Mouse (Mus musculus) CH12.LX (cell line): Measurements from ENCODE around the gene Kcnh2. TPM values are rescaled to one million over a fixed set of nuclear protein-coding genes. Genes with fewer than 3 reads are reported as not detected.

Experiments used
- DNase-seq: peaks from one replicate; pipeline ENCODE4 v3.0.0-alpha.2; 2013; ENCODE audit errors: extremely low read depth
- H3K27ac ChIP-seq: 2 replicates; pipeline ENCODE4 v1.5.1; 2012; ENCODE audit warnings: low read depth, mild to moderate bottlenecking, control low read depth, moderate library complexity; ENCODE audit not compliant: insufficient read depth
- H3K27me3 ChIP-seq: replicated peaks from 2 replicates; pipeline ENCODE3; 2012; ENCODE audit warnings: inconsistent platforms
- H3K36me3 ChIP-seq, 2 experiments: replicated peaks in 1 of 2; 2 replicates each; pipeline versions ENCODE3 to v1.6.1; 2012; ENCODE audit warnings: inconsistent platforms in 1 of 2, low read length in 1 of 2, mild to moderate bottlenecking in 1 of 2, mixed read lengths in 1 of 2, moderate library complexity in 1 of 2; ENCODE audit not compliant: control insufficient read depth in 1 of 2, insufficient read depth in 1 of 2
- H3K4me1 ChIP-seq, 2 experiments: 2 replicates each; pipeline ENCODE4 v1.6.1; 2012; ENCODE audit warnings: inconsistent platforms in 1 of 2, moderate library complexity in 1 of 2; ENCODE audit not compliant: insufficient read depth in 2 of 2, control insufficient read depth in 1 of 2
- H3K4me2 ChIP-seq: 2 replicates; pipeline ENCODE4 v1.6.1; 2012; ENCODE audit warnings: low read depth, mild to moderate bottlenecking, control low read depth; ENCODE audit not compliant: poor library complexity, insufficient read depth, severe bottlenecking
- H3K4me3 ChIP-seq, 3 experiments: fragments of 150-350 bp in 1 of 3; sonication (generic) in 1 of 3; replicated peaks in 1 of 3; 2 replicates each; pipeline versions ENCODE3 to v1.5.1; 2011 to 2012; ENCODE audit warnings: low read depth in 2 of 3, low read length in 2 of 3, mild to moderate bottlenecking in 2 of 3, moderate library complexity in 2 of 3, control low read depth in 1 of 3, improper control_type of control experiment in 1 of 3, inconsistent platforms in 1 of 3, mixed read lengths in 1 of 3; ENCODE audit not compliant: poor library complexity in 1 of 3
- H3K79me2 ChIP-seq: replicated peaks from 2 replicates; pipeline ENCODE4 v1.6.1; 2012; ENCODE audit warnings: mild to moderate bottlenecking, moderate library complexity; ENCODE audit not compliant: control insufficient read depth, poor library complexity, insufficient read depth, severe bottlenecking; ENCODE audit errors: extremely low read depth
- H3K9ac ChIP-seq: 2 replicates; pipeline ENCODE4 v1.6.1; 2012; ENCODE audit warnings: low read depth, mild to moderate bottlenecking, control low read depth, moderate library complexity; ENCODE audit not compliant: insufficient read depth
- H3K9me3 ChIP-seq: replicated peaks from 2 replicates; pipeline ENCODE3; 2012; ENCODE audit warnings: low read length, inconsistent platforms, mixed read lengths
- BHLHE40 ChIP-seq: IDR thresholded peaks from 2 replicates; pipeline ENCODE4 v1.6.1; 2011; ENCODE audit warnings: mild to moderate bottlenecking, low read depth, low read length, improper control_type of control experiment
- CHD1 ChIP-seq: IDR thresholded peaks from 2 replicates; pipeline ENCODE4 v1.6.1; 2012; ENCODE audit warnings: low read depth, low read length, improper control_type of control experiment, inconsistent platforms
- CHD2 ChIP-seq: IDR thresholded peaks from 2 replicates; pipeline ENCODE4 v1.6.1; 2011; ENCODE audit warnings: low read length, improper control_type of control experiment
- CTCF ChIP-seq, 2 experiments: IDR thresholded peaks in 1 of 2; conservative IDR thresholded peaks in 1 of 2; 2 replicates each; pipeline ENCODE4 v1.5.1; 2011 to 2012; ENCODE audit warnings: low read depth in 2 of 2, low read length in 2 of 2, improper control_type of control experiment in 1 of 2, inconsistent platforms in 1 of 2, mild to moderate bottlenecking in 1 of 2, moderate library complexity in 1 of 2
- E2F4 ChIP-seq: IDR thresholded peaks from 2 replicates; pipeline ENCODE4 v1.6.1; 2011; ENCODE audit warnings: low read depth, low read length, improper control_type of control experiment; ENCODE audit not compliant: insufficient replicate concordance
- ELF1 ChIP-seq: IDR thresholded peaks from 2 replicates; pipeline ENCODE4 v1.6.1; 2014; ENCODE audit warnings: low read depth, mild to moderate bottlenecking, inconsistent platforms, low read length, improper control_type of control experiment
- EP300 ChIP-seq: IDR thresholded peaks from 2 replicates; pipeline ENCODE4 v1.6.1; 2011; ENCODE audit warnings: low read length, improper control_type of control experiment
- HCFC1 ChIP-seq: IDR thresholded peaks from 2 replicates; pipeline ENCODE4 v1.6.1; 2012; ENCODE audit warnings: low read depth, mild to moderate bottlenecking, inconsistent platforms, low read length, improper control_type of control experiment
- IRF4 ChIP-seq: IDR thresholded peaks from 2 replicates; pipeline ENCODE4 v1.6.1; 2014; ENCODE audit warnings: low read depth, mild to moderate bottlenecking, inconsistent platforms, low read length, improper control_type of control experiment
- JUN ChIP-seq: IDR thresholded peaks from 2 replicates; pipeline ENCODE4 v1.6.1; 2011; ENCODE audit warnings: low read depth, mild to moderate bottlenecking, low read length, improper control_type of control experiment, moderate library complexity; ENCODE audit not compliant: insufficient read depth
- JUND ChIP-seq: conservative IDR thresholded peaks from 2 replicates; pipeline ENCODE4 v1.6.1; 2011; ENCODE audit warnings: low read depth, low read length, improper control_type of control experiment
- KAT2A ChIP-seq: IDR thresholded peaks from 2 replicates; pipeline ENCODE4 v1.6.1; 2012; ENCODE audit warnings: low read length, improper control_type of control experiment, inconsistent platforms; ENCODE audit not compliant: insufficient replicate concordance
- MAFK ChIP-seq: IDR thresholded peaks from 2 replicates; pipeline ENCODE4 v1.6.1; 2011; ENCODE audit warnings: low read length, improper control_type of control experiment; ENCODE audit not compliant: insufficient replicate concordance
- MAX ChIP-seq: IDR thresholded peaks from 2 replicates; pipeline ENCODE4 v1.6.1; 2011; ENCODE audit warnings: low read length, improper control_type of control experiment
- MXI1 ChIP-seq: IDR thresholded peaks from 2 replicates; pipeline ENCODE4 v1.6.1; 2011; ENCODE audit warnings: mild to moderate bottlenecking, low read depth, low read length, improper control_type of control experiment
- MYC ChIP-seq: IDR thresholded peaks from 2 replicates; pipeline ENCODE4 v1.6.1; 2011; ENCODE audit warnings: low read depth, mild to moderate bottlenecking, improper control_type of control experiment, low read length
- NELFE ChIP-seq: IDR thresholded peaks from 2 replicates; pipeline ENCODE4 v1.6.1; 2011; ENCODE audit warnings: low read depth, low read length, improper control_type of control experiment
- NRF1 ChIP-seq: IDR thresholded peaks from 2 replicates; pipeline ENCODE4 v1.6.1; 2014; ENCODE audit warnings: low read depth, mild to moderate bottlenecking, inconsistent platforms, low read length, improper control_type of control experiment, moderate library complexity
- PAX5 ChIP-seq: IDR thresholded peaks from 2 replicates; pipeline ENCODE4 v1.6.1; 2012; ENCODE audit warnings: low read length, inconsistent platforms, mixed read lengths
- POLR2A ChIP-seq: IDR thresholded peaks from 2 replicates; pipeline ENCODE4 v1.6.1; 2011; ENCODE audit warnings: low read depth, mild to moderate bottlenecking, improper control_type of control experiment, low read length
- POLR2AphosphoS2 ChIP-seq: IDR thresholded peaks from 2 replicates; pipeline ENCODE4 v1.6.1; 2011; ENCODE audit warnings: low read depth, low read length, improper control_type of control experiment
- RAD21 ChIP-seq: IDR thresholded peaks from 2 replicates; pipeline ENCODE4 v1.6.1; 2011; ENCODE audit warnings: low read depth, mild to moderate bottlenecking, low read length, improper control_type of control experiment, moderate library complexity
- RCOR1 ChIP-seq: conservative IDR thresholded peaks from 2 replicates; pipeline ENCODE4 v1.6.1; 2012; ENCODE audit warnings: low read depth, mild to moderate bottlenecking, inconsistent platforms, low read length, improper control_type of control experiment
- SIN3A ChIP-seq: IDR thresholded peaks from 2 replicates; pipeline ENCODE4 v1.6.1; 2012; ENCODE audit warnings: low read length, improper control_type of control experiment, inconsistent platforms
- TBP ChIP-seq: conservative IDR thresholded peaks from 2 replicates; pipeline ENCODE4 v1.6.1; 2011; ENCODE audit warnings: low read depth, low read length, improper control_type of control experiment
- TCF12 ChIP-seq: IDR thresholded peaks from 2 replicates; pipeline ENCODE4 v1.6.1; 2014; ENCODE audit warnings: low read depth, mild to moderate bottlenecking, inconsistent platforms, low read length, improper control_type of control experiment
- UBTF ChIP-seq: IDR thresholded peaks from 2 replicates; pipeline ENCODE4 v1.6.1; 2012; ENCODE audit warnings: low read depth, mild to moderate bottlenecking, inconsistent platforms, low read length, improper control_type of control experiment, moderate library complexity
- USF1 ChIP-seq: IDR thresholded peaks from 2 replicates; pipeline ENCODE4 v1.6.1; 2014; ENCODE audit warnings: low read depth, mild to moderate bottlenecking, inconsistent platforms, low read length, improper control_type of control experiment
- USF2 ChIP-seq: conservative IDR thresholded peaks from 2 replicates; pipeline ENCODE4 v1.6.1; 2011; ENCODE audit warnings: low read depth, low read length, improper control_type of control experiment
- ZKSCAN1 ChIP-seq: IDR thresholded peaks from 2 replicates; pipeline ENCODE4 v1.6.1; 2012; ENCODE audit warnings: low read depth, inconsistent platforms, low read length, improper control_type of control experiment, borderline replicate concordance
- ZMIZ1 ChIP-seq: IDR thresholded peaks from 2 replicates; pipeline ENCODE4 v1.6.1; 2012; ENCODE audit warnings: low read depth, mild to moderate bottlenecking, inconsistent platforms, low read length, improper control_type of control experiment
- ZNF384 ChIP-seq: IDR thresholded peaks from 2 replicates; pipeline ENCODE4 v1.6.1; 2012; ENCODE audit warnings: low read depth, low read length, improper control_type of control experiment, inconsistent platforms
- dilution Hi-C: fragments of 300-500 bp; cut with MboI; formaldehyde crosslinking; loops from 2 replicates; pipeline ENCODE4 v1.14.3; 2020; ENCODE audit warnings: low sequenced_read_pairs; ENCODE audit not compliant: extremely low pct_unique_long_range_greater_than_20kb, extremely low pct_ligation_motif_present
- in situ Hi-C: fragments of 300-500 bp; cut with MboI; formaldehyde crosslinking; loops from 3 replicates; pipeline ENCODE4 v1.14.3; 2019; ENCODE audit warnings: low sequenced_read_pairs, low pct_ligation_motif_present, low pct_unique_long_range_greater_than_20kb, mixed read lengths
- polyA plus RNA-seq: library from polyadenylated mRNA; unstranded; fragments of >175 nt; gene quantifications from 2 replicates; pipeline ENCODE4 v1.2.1, GENCODE M21; 2012; ENCODE audit warnings: low read depth; ENCODE audit not compliant: insufficient read length
- total RNA-seq, 2 experiments: library from RNA; depleted of rRNA; stranded (reverse); fragments of 300-350 nt in 1 of 2; fragments of >200 nt in 1 of 2; gene quantifications; 2 replicates each; pipeline ENCODE4 v1.2.3; 2012 to 2014

Kcnh2 gene
- total and polyA plus RNA-seq, 3 experiments, result 0.30 to 2.8 (median 0.59) TPM

DNA sequence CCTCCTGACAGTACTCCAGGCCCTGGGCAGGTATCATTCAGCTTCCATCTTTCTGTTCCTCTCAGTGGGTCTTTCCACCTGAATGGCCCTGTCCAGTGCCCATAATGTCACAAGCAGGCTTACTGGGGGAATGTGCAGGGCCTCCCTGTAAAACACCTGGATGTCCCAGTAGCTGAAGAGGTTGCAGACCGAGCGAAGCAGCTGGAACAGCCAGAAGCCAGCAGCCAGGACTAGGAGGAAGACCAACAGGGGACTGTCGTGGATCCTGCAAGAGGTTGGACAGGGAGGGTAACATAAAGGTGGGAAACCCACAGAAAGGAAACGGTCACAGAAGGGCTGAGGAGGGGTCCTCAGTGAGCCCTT lies 38.2 kb upstream of the Kcnh2 start:
- Histone ChIP-seq H3K4me3 (peak overlapping the region; percentile 33 to 55 (median 46)), H3K27ac (peak overlapping the region; percentile 44)

DNA sequence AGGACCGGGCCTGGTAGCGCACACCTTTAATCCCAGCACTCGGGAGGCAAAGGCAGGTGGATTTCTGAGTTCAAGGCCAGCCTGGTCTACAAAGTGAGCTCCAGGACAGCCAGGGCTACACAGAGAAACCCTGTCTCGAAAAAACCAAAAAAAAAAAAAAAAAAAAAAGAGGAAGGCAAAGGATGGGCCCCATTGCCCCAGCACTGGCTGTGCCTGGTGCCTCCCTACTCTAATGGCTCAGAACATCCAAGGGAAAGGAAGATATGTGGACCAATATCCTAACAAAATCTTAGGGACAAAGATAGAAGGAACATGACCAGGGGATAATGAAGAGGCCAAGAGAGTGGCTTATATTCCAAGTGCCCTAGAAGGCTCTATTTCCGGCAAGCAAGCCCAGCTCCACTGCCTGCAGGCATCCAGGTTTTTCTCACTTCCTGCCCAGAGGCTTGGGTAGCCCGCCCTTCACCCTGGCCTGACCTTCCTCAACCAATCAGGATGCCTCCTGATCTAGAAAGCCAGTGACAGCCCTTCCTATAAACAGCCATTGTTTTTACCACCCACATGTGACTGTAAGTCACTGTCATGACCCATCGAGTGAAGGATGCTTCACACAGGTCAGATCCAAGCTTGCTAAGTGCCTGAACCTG lies 37.7 kb upstream of the Kcnh2 start:
- in situ Hi-C loops (no loop called here), dilution Hi-C loops (no loop called here)
- Histone ChIP-seq H3K4me2 (peak overlapping the region; percentile 37), H3K9ac (peak overlapping the region; percentile 16; the same call in 1 of the 2 replicates), H3K4me1 (peaks cover 18 to 59% of the 10 kb centered on the region in 2 experiments), H3K27ac (peak overlapping the region; percentile 44), H3K27me3 (no peaks in the 10 kb centered on the region), H3K4me3 (peak overlapping the region; percentile 33 to 55 (median 46)), H3K36me3 (no peaks in the 10 kb centered on the region), H3K9me3 (peaks cover 11% of the 10 kb centered on the region), H3K79me2 (no peaks in the 10 kb centered on the region)
- peak; percentile 91 for DNase-seq
- TF ChIP-seq USF2, result peak; percentile 25; the same call in 1 of the 2 replicates
- peak; percentile 87 for TF ChIP-seq TBP
- peak; percentile 55; the same call in 1 of the 2 replicates for TF ChIP-seq NELFE
- TF ChIP-seq PAX5, result no peak
- TF ChIP-seq SIN3A, result peak; percentile 85
- 0 out of 2 replicates have a peak, but pooled peaks have one; percentile 39 for TF ChIP-seq ZMIZ1
- peak; percentile 91 for TF ChIP-seq MAX
- peak; percentile 75 for TF ChIP-seq ZNF384
- TF ChIP-seq EP300, result no peak
- no peak for TF ChIP-seq CHD1
- TF ChIP-seq RAD21, result no peak
- TF ChIP-seq TCF12, result peak; percentile 73
- peak; percentile 59 for TF ChIP-seq USF1
- TF ChIP-seq MAFK, result no peak
- peak; percentile 35; the same call in 1 of the 2 replicates for TF ChIP-seq CHD2
- TF ChIP-seq POLR2A, result peak; percentile 73
- peak; percentile 24; the same call in 1 of the 2 replicates for TF ChIP-seq IRF4
- peak; percentile 85 for TF ChIP-seq ELF1
- no peak for TF ChIP-seq NRF1
- 0 out of 2 replicates have a peak, but pooled peaks have one; percentile 26 for TF ChIP-seq E2F4
- TF ChIP-seq ZKSCAN1, result no peak
- TF ChIP-seq MXI1, result peak; percentile 93
- TF ChIP-seq JUN, result no peak
- no peak for TF ChIP-seq CTCF (conservative IDR thresholded peaks at IDR 0.05 in 1 of 2, IDR thresholded peaks at IDR 0.05 in 1 of 2; ENCODE audit: low read depth in 2 of 2, low read length in 2 of 2)
- TF ChIP-seq HCFC1, result peak; percentile 44; the same call in 1 of the 2 replicates

More for the DNA sequence above, 38.2 kb upstream of the Kcnh2 start:
- TF ChIP-seq TBP (no peak), KAT2A (no peak), NELFE (no peak), EP300 (no peak), ZMIZ1 (no peak; the same call in 1 of the 2 replicates), BHLHE40 (no peak), PAX5 (no peak), IRF4 (no peak), MYC (no peak), UBTF (no peak), CHD1 (no peak), NRF1 (no peak), CTCF (conservative IDR thresholded peaks at IDR 0.05 in 1 of 2, IDR thresholded peaks at IDR 0.05 in 1 of 2; ENCODE audit: low read depth in 2 of 2, low read length in 2 of 2) (no peak), POLR2A (no peak), POLR2AphosphoS2 (no peak), RCOR1 (no peak), SIN3A (no peak), JUND (no peak), USF2 (no peak), USF1 (no peak)
- H3K27me3 ChIP-seq, result no peaks in the 10 kb centered on the region
- H3K4me1 ChIP-seq, result peaks cover 15 to 54% of the 10 kb centered on the region in 2 experiments
- H3K36me3 ChIP-seq, result no peaks in the 10 kb centered on the region
- in situ Hi-C loops (no loop called here), dilution Hi-C loops (no loop called here)
- H3K4me2 ChIP-seq, result peak overlapping the region; percentile 37
- peaks cover 11% of the 10 kb centered on the region for H3K9me3 ChIP-seq
- H3K9ac ChIP-seq, result peak overlapping the region; percentile 16; the same call in 1 of the 2 replicates
- no peak for DNase-seq
- no peaks in the 10 kb centered on the region for H3K79me2 ChIP-seq
